Mouse (Mus musculus) kidney, adult 2 months (tissue): ENCODE measurements around the gene Msmp. TPM values are rescaled to one million over a fixed set of nuclear protein-coding genes. Genes with fewer than 3 reads are reported as not detected.
"Not testable (repeated sequence)": the region's sequence is repeated elsewhere in the genome, so short reads cannot be mapped to it uniquely, and the experiment has no call there.

ENCODE experiments used
- DNase-seq: peaks from one replicate; pipeline ENCODE4 v3.0.0; 2021
- H3K27ac ChIP-seq: fragments of 200-500 bp; 2 replicates; pipeline ENCODE4 v1.5.1; 2012; ENCODE audit warnings: low read depth, low read length, control low read depth, inconsistent platforms; ENCODE audit not compliant: insufficient read depth
- H3K27me3 ChIP-seq: fragments of 200-500 bp; replicated peaks from 2 replicates; pipeline ENCODE4 v1.6.1; 2012; ENCODE audit warnings: mild to moderate bottlenecking, moderate library complexity, low read length, inconsistent platforms; ENCODE audit not compliant: control insufficient read depth, insufficient read depth
- H3K36me3 ChIP-seq: fragments of 200-500 bp; 2 replicates; pipeline ENCODE4 v1.6.1; 2012; ENCODE audit warnings: mild to moderate bottlenecking, moderate library complexity, low read length, inconsistent platforms; ENCODE audit not compliant: control insufficient read depth, insufficient read depth
- H3K4me1 ChIP-seq: fragments of 200-500 bp; 2 replicates; pipeline ENCODE4 v1.6.1; 2011; ENCODE audit warnings: low read length; ENCODE audit not compliant: control insufficient read depth, insufficient read depth
- H3K4me3 ChIP-seq: fragments of 200-500 bp; 2 replicates; pipeline ENCODE4 v1.5.1; 2011; ENCODE audit warnings: mild to moderate bottlenecking, low read depth, low read length, control low read depth; ENCODE audit not compliant: insufficient read depth
- CTCF ChIP-seq: fragments of 200-500 bp; conservative IDR thresholded peaks from 2 replicates; pipeline ENCODE4 v1.5.1; 2011; ENCODE audit warnings: low read depth, mild to moderate bottlenecking, control low read depth, low read length, moderate library complexity, mixed read lengths; ENCODE audit not compliant: insufficient read depth, insufficient read length
- POLR2A ChIP-seq: fragments of 200-500 bp; IDR thresholded peaks from one replicate; pipeline ENCODE4 v1.6.1; 2011; ENCODE audit warnings: low read depth, low read length, control low read depth
- WGBS: fragments of 180-500 bp; shearing (Covaris S2); methylation state at CpG from one replicate; pipeline ENCODE4 v1.1.7; 2018; 5-methylcytosine and 5-hydroxymethylcytosine counted together
- polyA plus RNA-seq: library from polyadenylated mRNA; depleted of rRNA; stranded (reverse); fragments of >200 nt; gene quantifications from 2 replicates; pipeline ENCODE4 v1.2.3, GENCODE M21; 2012

Gene Msmp
- polyA plus RNA-seq, 1 experiment, result 4.7 TPM

- Histone ChIP-seq H3K27ac (peak overlapping the region; percentile 69), H3K4me1 (peaks cover 36% of the 10 kb centered on the region), H3K36me3 (peaks cover under 1% of the 10 kb centered on the region; the same call in 1 of the 2 replicates), H3K4me3 (peak overlapping the region; percentile 35), H3K27me3 (no peaks in the 10 kb centered on the region)
- peak; percentile 20 for TF ChIP-seq POLR2A
- no peak for TF ChIP-seq CTCF
- DNase-seq, result peak; percentile 78
- WGBS, result 5% methylated on average over 6 of the region's 6 CpGs
These were observed 24.1 kb downstream of the Msmp start for GRCm38 (mm10) chr4:43560243-43560611.

GRCm38 (mm10) chr4:43559519-43560242 is 24.6 kb downstream of the Msmp start:
- no peaks in the 10 kb centered on the region for H3K27me3 ChIP-seq
- no peak for DNase-seq
- H3K4me3 ChIP-seq, result peak overlapping the region; percentile 35
- H3K36me3 ChIP-seq, result peaks cover 1% of the 10 kb centered on the region; the same call in 1 of the 2 replicates
- peak overlapping the region; percentile 69 for H3K27ac ChIP-seq
- WGBS, result 34% methylated on average over 13 of the region's 13 CpGs
- peaks cover 36% of the 10 kb centered on the region for H3K4me1 ChIP-seq
- TF ChIP-seq POLR2A (no peak), CTCF (no peak)

- H3K4me1 ChIP-seq, result peaks cover 36% of the 10 kb centered on the region
- 8% methylated on average over 13 of the region's 13 CpGs for WGBS
- no peak for TF ChIP-seq POLR2A
- no peak for TF ChIP-seq CTCF
- peak overlapping the region; percentile 43 for H3K4me3 ChIP-seq
- DNase-seq, result peak; percentile 85
- no peaks in the 10 kb centered on the region for H3K27me3 ChIP-seq
- peaks cover 1% of the 10 kb centered on the region; the same call in 1 of the 2 replicates for H3K36me3 ChIP-seq
- H3K27ac ChIP-seq, result peak overlapping the region; percentile 92
These were observed 25.5 kb downstream of the Msmp start for GRCm38 (mm10) chr4:43558631-43559356.

GRCm38 (mm10) chr4:43558028-43558630 is 26.2 kb downstream of the Msmp start:
- Histone ChIP-seq H3K27ac (peak overlapping the region; percentile 92), H3K27me3 (no peaks in the 10 kb centered on the region), H3K36me3 (peaks cover 2% of the 10 kb centered on the region), H3K4me1 (peaks cover 31% of the 10 kb centered on the region), H3K4me3 (peak overlapping the region; percentile 0; the same call in 1 of the 2 replicates)
- 12% methylated on average over 5 of the region's 5 CpGs for WGBS
- peak; percentile 82 for DNase-seq
- TF ChIP-seq CTCF (no peak), POLR2A (no peak)

- H3K27ac ChIP-seq, result no peak overlapping the region
- no peak for DNase-seq
- no peaks in the 10 kb centered on the region for H3K27me3 ChIP-seq
- WGBS, result 96% methylated on average over 7 of the region's 7 CpGs
- H3K4me1 ChIP-seq, result peaks cover 31% of the 10 kb centered on the region
- H3K4me3 ChIP-seq, result no peak overlapping the region
- H3K36me3 ChIP-seq, result peaks cover 12% of the 10 kb centered on the region
- no peak for TF ChIP-seq CTCF
- no peak for TF ChIP-seq POLR2A
These were observed 28.4 kb downstream of the Msmp start for GRCm38 (mm10) chr4:43555926-43556325.

- DNase-seq, result no peak
- Histone ChIP-seq H3K4me3 (no peak overlapping the region), H3K27ac (no peak overlapping the region), H3K36me3 (peaks cover 16% of the 10 kb centered on the region), H3K27me3 (no peaks in the 10 kb centered on the region), H3K4me1 (peaks cover 19% of the 10 kb centered on the region)
- no peak for TF ChIP-seq CTCF
- TF ChIP-seq POLR2A, result no peak
These were observed 30.4 kb downstream of the Msmp start for GRCm38 (mm10) chr4:43553891-43554290.

- no peak for DNase-seq
- H3K36me3 ChIP-seq, result peaks cover 17% of the 10 kb centered on the region
- H3K4me3 ChIP-seq, result no peak overlapping the region
- H3K27me3 ChIP-seq, result no peaks in the 10 kb centered on the region
- 71% methylated on average over 5 of the region's 5 CpGs for WGBS
- TF ChIP-seq CTCF (no peak), POLR2A (no peak)
- no peak overlapping the region for H3K27ac ChIP-seq
- peaks cover 5% of the 10 kb centered on the region for H3K4me1 ChIP-seq
These were observed 31.9 kb downstream of the Msmp start for GRCm38 (mm10) chr4:43552437-43552836.

GRCm38 (mm10) chr4:43551854-43552253 is 32.4 kb downstream of the Msmp start:
- H3K36me3 ChIP-seq, result peaks cover 17% of the 10 kb centered on the region
- not testable (repeated sequence) for H3K4me1 ChIP-seq, H3K27ac ChIP-seq, H3K27me3 ChIP-seq, DNase-seq, H3K4me3 ChIP-seq
- 82% methylated on average over 6 of the region's 6 CpGs for WGBS
